Mouse (Mus musculus) CH12.LX (cell line): ENCODE measurements around the gene Psmd12. TPM values are rescaled to one million over a fixed set of nuclear protein-coding genes. Genes with fewer than 3 reads are reported as not detected.

Experiments used
- DNase-seq: peaks from one replicate; pipeline ENCODE4 v3.0.0-alpha.2; 2013; ENCODE audit errors: extremely low read depth
- H3K27ac ChIP-seq: 2 replicates; pipeline ENCODE4 v1.5.1; 2012; ENCODE audit warnings: low read depth, mild to moderate bottlenecking, control low read depth, moderate library complexity; ENCODE audit not compliant: insufficient read depth
- H3K27me3 ChIP-seq: replicated peaks from 2 replicates; pipeline ENCODE3; 2012; ENCODE audit warnings: inconsistent platforms
- H3K36me3 ChIP-seq, 2 experiments: replicated peaks in 1 of 2; 2 replicates each; pipeline versions ENCODE3 to v1.6.1; 2012; ENCODE audit warnings: inconsistent platforms in 1 of 2, low read length in 1 of 2, mild to moderate bottlenecking in 1 of 2, mixed read lengths in 1 of 2, moderate library complexity in 1 of 2; ENCODE audit not compliant: control insufficient read depth in 1 of 2, insufficient read depth in 1 of 2
- H3K4me1 ChIP-seq, 2 experiments: 2 replicates each; pipeline ENCODE4 v1.6.1; 2012; ENCODE audit warnings: inconsistent platforms in 1 of 2, moderate library complexity in 1 of 2; ENCODE audit not compliant: insufficient read depth in 2 of 2, control insufficient read depth in 1 of 2
- H3K4me2 ChIP-seq: 2 replicates; pipeline ENCODE4 v1.6.1; 2012; ENCODE audit warnings: low read depth, mild to moderate bottlenecking, control low read depth; ENCODE audit not compliant: poor library complexity, insufficient read depth, severe bottlenecking
- H3K4me3 ChIP-seq, 3 experiments: fragments of 150-350 bp in 1 of 3; sonication (generic) in 1 of 3; replicated peaks in 1 of 3; 2 replicates each; pipeline versions ENCODE3 to v1.5.1; 2011 to 2012; ENCODE audit warnings: low read depth in 2 of 3, low read length in 2 of 3, mild to moderate bottlenecking in 2 of 3, moderate library complexity in 2 of 3, control low read depth in 1 of 3, improper control_type of control experiment in 1 of 3, inconsistent platforms in 1 of 3, mixed read lengths in 1 of 3; ENCODE audit not compliant: poor library complexity in 1 of 3
- H3K79me2 ChIP-seq: replicated peaks from 2 replicates; pipeline ENCODE4 v1.6.1; 2012; ENCODE audit warnings: mild to moderate bottlenecking, moderate library complexity; ENCODE audit not compliant: control insufficient read depth, poor library complexity, insufficient read depth, severe bottlenecking; ENCODE audit errors: extremely low read depth
- H3K9ac ChIP-seq: 2 replicates; pipeline ENCODE4 v1.6.1; 2012; ENCODE audit warnings: low read depth, mild to moderate bottlenecking, control low read depth, moderate library complexity; ENCODE audit not compliant: insufficient read depth
- H3K9me3 ChIP-seq: replicated peaks from 2 replicates; pipeline ENCODE3; 2012; ENCODE audit warnings: low read length, inconsistent platforms, mixed read lengths
- BHLHE40 ChIP-seq: IDR thresholded peaks from 2 replicates; pipeline ENCODE4 v1.6.1; 2011; ENCODE audit warnings: mild to moderate bottlenecking, low read depth, low read length, improper control_type of control experiment
- CHD1 ChIP-seq: IDR thresholded peaks from 2 replicates; pipeline ENCODE4 v1.6.1; 2012; ENCODE audit warnings: low read depth, low read length, improper control_type of control experiment, inconsistent platforms
- CHD2 ChIP-seq: IDR thresholded peaks from 2 replicates; pipeline ENCODE4 v1.6.1; 2011; ENCODE audit warnings: low read length, improper control_type of control experiment
- CTCF ChIP-seq, 2 experiments: IDR thresholded peaks in 1 of 2; conservative IDR thresholded peaks in 1 of 2; 2 replicates each; pipeline ENCODE4 v1.5.1; 2011 to 2012; ENCODE audit warnings: low read depth in 2 of 2, low read length in 2 of 2, improper control_type of control experiment in 1 of 2, inconsistent platforms in 1 of 2, mild to moderate bottlenecking in 1 of 2, moderate library complexity in 1 of 2
- E2F4 ChIP-seq: IDR thresholded peaks from 2 replicates; pipeline ENCODE4 v1.6.1; 2011; ENCODE audit warnings: low read depth, low read length, improper control_type of control experiment; ENCODE audit not compliant: insufficient replicate concordance
- ELF1 ChIP-seq: IDR thresholded peaks from 2 replicates; pipeline ENCODE4 v1.6.1; 2014; ENCODE audit warnings: low read depth, mild to moderate bottlenecking, inconsistent platforms, low read length, improper control_type of control experiment
- ETS1 ChIP-seq: conservative IDR thresholded peaks from 2 replicates; pipeline ENCODE4 v1.6.1; 2012; ENCODE audit warnings: low read depth, mild to moderate bottlenecking, inconsistent platforms, low read length, improper control_type of control experiment, moderate library complexity
- HCFC1 ChIP-seq: IDR thresholded peaks from 2 replicates; pipeline ENCODE4 v1.6.1; 2012; ENCODE audit warnings: low read depth, mild to moderate bottlenecking, inconsistent platforms, low read length, improper control_type of control experiment
- IRF4 ChIP-seq: IDR thresholded peaks from 2 replicates; pipeline ENCODE4 v1.6.1; 2014; ENCODE audit warnings: low read depth, mild to moderate bottlenecking, inconsistent platforms, low read length, improper control_type of control experiment
- KAT2A ChIP-seq: IDR thresholded peaks from 2 replicates; pipeline ENCODE4 v1.6.1; 2012; ENCODE audit warnings: low read length, improper control_type of control experiment, inconsistent platforms; ENCODE audit not compliant: insufficient replicate concordance
- MAX ChIP-seq: IDR thresholded peaks from 2 replicates; pipeline ENCODE4 v1.6.1; 2011; ENCODE audit warnings: low read length, improper control_type of control experiment
- MAZ ChIP-seq: IDR thresholded peaks from 2 replicates; pipeline ENCODE4 v1.6.1; 2012; ENCODE audit warnings: low read depth, mild to moderate bottlenecking, inconsistent platforms, low read length, improper control_type of control experiment, moderate library complexity
- MEF2A ChIP-seq: IDR thresholded peaks from 2 replicates; pipeline ENCODE4 v1.6.1; 2014; ENCODE audit warnings: low read depth, mild to moderate bottlenecking, inconsistent platforms, low read length, improper control_type of control experiment, borderline replicate concordance
- MXI1 ChIP-seq: IDR thresholded peaks from 2 replicates; pipeline ENCODE4 v1.6.1; 2011; ENCODE audit warnings: mild to moderate bottlenecking, low read depth, low read length, improper control_type of control experiment
- MYC ChIP-seq: IDR thresholded peaks from 2 replicates; pipeline ENCODE4 v1.6.1; 2011; ENCODE audit warnings: low read depth, mild to moderate bottlenecking, improper control_type of control experiment, low read length
- NELFE ChIP-seq: IDR thresholded peaks from 2 replicates; pipeline ENCODE4 v1.6.1; 2011; ENCODE audit warnings: low read depth, low read length, improper control_type of control experiment
- NRF1 ChIP-seq: IDR thresholded peaks from 2 replicates; pipeline ENCODE4 v1.6.1; 2014; ENCODE audit warnings: low read depth, mild to moderate bottlenecking, inconsistent platforms, low read length, improper control_type of control experiment, moderate library complexity
- PAX5 ChIP-seq: IDR thresholded peaks from 2 replicates; pipeline ENCODE4 v1.6.1; 2012; ENCODE audit warnings: low read length, inconsistent platforms, mixed read lengths
- POLR2A ChIP-seq: IDR thresholded peaks from 2 replicates; pipeline ENCODE4 v1.6.1; 2011; ENCODE audit warnings: low read depth, mild to moderate bottlenecking, improper control_type of control experiment, low read length
- RAD21 ChIP-seq: IDR thresholded peaks from 2 replicates; pipeline ENCODE4 v1.6.1; 2011; ENCODE audit warnings: low read depth, mild to moderate bottlenecking, low read length, improper control_type of control experiment, moderate library complexity
- SIN3A ChIP-seq: IDR thresholded peaks from 2 replicates; pipeline ENCODE4 v1.6.1; 2012; ENCODE audit warnings: low read length, improper control_type of control experiment, inconsistent platforms
- SMC3 ChIP-seq: IDR thresholded peaks from 2 replicates; pipeline ENCODE4 v1.6.1; 2011; ENCODE audit warnings: low read depth, low read length, improper control_type of control experiment
- TBP ChIP-seq: conservative IDR thresholded peaks from 2 replicates; pipeline ENCODE4 v1.6.1; 2011; ENCODE audit warnings: low read depth, low read length, improper control_type of control experiment
- TCF12 ChIP-seq: IDR thresholded peaks from 2 replicates; pipeline ENCODE4 v1.6.1; 2014; ENCODE audit warnings: low read depth, mild to moderate bottlenecking, inconsistent platforms, low read length, improper control_type of control experiment
- ZC3H11A ChIP-seq: IDR thresholded peaks from 2 replicates; pipeline ENCODE4 v1.6.1; 2012; ENCODE audit warnings: low read depth, mild to moderate bottlenecking, inconsistent platforms, low read length, improper control_type of control experiment
- ZMIZ1 ChIP-seq: IDR thresholded peaks from 2 replicates; pipeline ENCODE4 v1.6.1; 2012; ENCODE audit warnings: low read depth, mild to moderate bottlenecking, inconsistent platforms, low read length, improper control_type of control experiment
- ZNF384 ChIP-seq: IDR thresholded peaks from 2 replicates; pipeline ENCODE4 v1.6.1; 2012; ENCODE audit warnings: low read depth, low read length, improper control_type of control experiment, inconsistent platforms
- dilution Hi-C: fragments of 300-500 bp; cut with MboI; formaldehyde crosslinking; loops from 2 replicates; pipeline ENCODE4 v1.14.3; 2020; ENCODE audit warnings: low sequenced_read_pairs; ENCODE audit not compliant: extremely low pct_unique_long_range_greater_than_20kb, extremely low pct_ligation_motif_present
- in situ Hi-C: fragments of 300-500 bp; cut with MboI; formaldehyde crosslinking; loops from 3 replicates; pipeline ENCODE4 v1.14.3; 2019; ENCODE audit warnings: low sequenced_read_pairs, low pct_ligation_motif_present, low pct_unique_long_range_greater_than_20kb, mixed read lengths
- polyA plus RNA-seq: library from polyadenylated mRNA; unstranded; fragments of >175 nt; gene quantifications from 2 replicates; pipeline ENCODE4 v1.2.1, GENCODE M21; 2012; ENCODE audit warnings: low read depth; ENCODE audit not compliant: insufficient read length
- total RNA-seq, 2 experiments: library from RNA; depleted of rRNA; stranded (reverse); fragments of 300-350 nt in 1 of 2; fragments of >200 nt in 1 of 2; gene quantifications; 2 replicates each; pipeline ENCODE4 v1.2.3; 2012 to 2014

The Psmd12 gene
- total and polyA plus RNA-seq, 3 experiments: 108 to 257 (median 151) TPM

DNA sequence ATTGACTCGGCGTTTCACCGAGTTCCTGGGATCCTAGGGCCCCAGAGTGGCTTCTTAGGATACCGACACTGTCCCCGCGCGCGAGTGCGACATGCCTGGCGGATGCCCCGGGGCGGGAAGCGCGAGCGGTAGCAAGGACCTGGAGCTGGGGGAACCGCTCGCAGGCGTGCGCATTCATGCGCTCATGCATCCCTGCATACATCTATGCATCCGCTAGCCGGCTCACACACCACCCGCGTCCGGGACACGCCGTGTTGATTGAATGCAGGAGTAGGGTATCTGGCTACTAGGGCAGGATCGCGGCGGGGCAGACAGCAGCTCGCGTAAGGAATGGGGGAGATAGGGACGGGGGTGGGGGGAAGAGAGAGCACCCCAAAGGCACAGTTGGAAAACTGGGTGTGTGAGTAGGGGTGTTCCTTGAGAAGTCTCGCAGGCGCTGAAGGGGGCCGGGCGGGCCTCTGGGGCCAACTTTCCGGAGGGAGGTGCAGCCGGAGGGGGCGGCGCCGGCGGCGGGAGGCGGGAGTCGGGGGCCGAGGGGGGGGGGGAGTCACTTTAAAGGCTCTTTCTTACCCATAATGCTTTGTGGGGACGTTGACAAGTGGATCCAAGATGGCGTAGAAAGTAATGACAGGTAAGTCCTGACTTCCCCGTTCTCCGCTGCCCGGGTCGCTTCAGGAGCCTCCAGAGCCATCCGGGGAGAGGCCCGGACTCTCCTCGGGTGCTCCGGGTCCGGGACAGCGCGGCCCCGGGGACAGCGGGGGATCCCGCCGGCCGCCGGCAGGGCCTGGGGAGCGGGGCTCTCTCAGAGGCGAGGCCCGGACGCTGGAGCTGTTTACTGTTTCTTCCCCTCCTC lies 68.3 kb downstream of the Psmd12 start, which contains the start of gene Helz:
Gene Helz (plus strand): TSS at position 580 of the 853 bp plus-strand sequence.
- Histone ChIP-seq H3K27ac (no peak within 1 kb of the TSS; the same call in 1 of the 2 replicates), H3K4me1 (peaks cover 0 to 23% of the 10 kb centered on the region in 2 experiments; a peak in 3 of 4 replicates), H3K9me3 (no peaks in the 10 kb centered on the region), H3K27me3 (peaks cover 15% of the 10 kb centered on the region), H3K4me2 (peak within 1 kb of the TSS; percentile 97), H3K4me3 (peak within 1 kb of the TSS; percentile 82 to 98 (median 95)), H3K9ac (peak within 1 kb of the TSS; percentile 97), H3K36me3 (peaks cover 11 to 30% of the 10 kb centered on the region in 2 experiments), H3K79me2 (peaks cover 34% of the 10 kb centered on the region)
- dilution Hi-C loops: no loop called here
- peak; percentile 88 for DNase-seq
- in situ Hi-C loops: loop anchor here (5.0 kb wide), 1 partner anchor 35 kb away; no protein-coding TSS in a partner anchor
- no peak for TF ChIP-seq E2F4
- peak; percentile 88 for TF ChIP-seq NELFE
- TF ChIP-seq MAX: peak; percentile 4; the same call in 1 of the 2 replicates
- TF ChIP-seq KAT2A: 0 out of 2 replicates have a peak, but pooled peaks have one; percentile 52
- peak; percentile 73 for TF ChIP-seq MXI1
- TF ChIP-seq ZMIZ1: peak; percentile 68
- peak; percentile 53; the same call in 1 of the 2 replicates for TF ChIP-seq NRF1
- peak; percentile 82 for TF ChIP-seq MAZ
- TF ChIP-seq SIN3A: peak; percentile 78
- peak; percentile 71 for TF ChIP-seq HCFC1
- no peak for TF ChIP-seq MEF2A
- peak; percentile 21; the same call in 1 of the 2 replicates for TF ChIP-seq CHD2
- peak; percentile 86 for TF ChIP-seq TCF12
- no peak for TF ChIP-seq PAX5
- TF ChIP-seq TBP: peak; percentile 91
- peak; percentile 81 for TF ChIP-seq POLR2A
- no peak for TF ChIP-seq ZC3H11A

GRCm38 (mm10) chr11:107548204-107548975 lies 69.1 kb downstream of the Psmd12 start:
- Histone ChIP-seq H3K9me3 (no peaks in the 10 kb centered on the region), H3K27me3 (peaks cover 15% of the 10 kb centered on the region), H3K4me2 (peak overlapping the region; percentile 97), H3K27ac (no peak overlapping the region), H3K4me3 (peak overlapping the region; percentile 82 to 98 (median 95)), H3K4me1 (peaks cover 0 to 23% of the 10 kb centered on the region in 2 experiments; a peak in 3 of 4 replicates), H3K9ac (peak overlapping the region; percentile 97), H3K36me3 (peaks cover 16 to 36% of the 10 kb centered on the region in 2 experiments), H3K79me2 (peaks cover 34% of the 10 kb centered on the region)
- DNase-seq: peak; percentile 29
- dilution Hi-C loops: no loop called here
- TF ChIP-seq MYC (no peak), TBP (no peak), ELF1 (no peak), SMC3 (no peak; the same call in 1 of the 2 replicates), MAX (no peak), CTCF (conservative IDR thresholded peaks at IDR 0.05 in 1 of 2, IDR thresholded peaks at IDR 0.05 in 1 of 2; ENCODE audit: low read depth in 2 of 2, low read length in 2 of 2) (no peak), RAD21 (no peak), ZMIZ1 (0 out of 2 replicates have a peak, but pooled peaks have one; percentile 13), BHLHE40 (peak; percentile 58), ETS1 (no peak), HCFC1 (no peak), IRF4 (peak; percentile 13; the same call in 1 of the 2 replicates), PAX5 (no peak), POLR2A (no peak), ZNF384 (peak; percentile 68), CHD1 (no peak)
- in situ Hi-C loops: loop anchor here (5.0 kb wide), 1 partner anchor 36 kb away; no protein-coding TSS in a partner anchor
